Mouse (Mus musculus): Measurements from ENCODE around the gene Sytl2.

GRCm38 (mm10) chr7:90426020-90427001 is 124.3 kb downstream of the Sytl2 start, which contains the start of gene Ccdc89:
- TF ChIP-seq TBP (IDR thresholded peaks at IDR 0.05; ENCODE audit: low read depth, low read length) = no peak
- no peak for TF ChIP-seq EP300 (IDR thresholded peaks at IDR 0.05; ENCODE audit: low read depth in 1 of 2, low read length in 2 of 2)
